Mouse (Mus musculus): ENCODE results near the gene Gas2. TPM values are rescaled to one million over a fixed set of nuclear protein-coding genes. Genes with fewer than 3 reads are reported as not detected.

Gene Gas2
- polyA plus RNA-seq, 1 experiment from 2014 or later: 10.5 TPM

Other genes with a start within 250 kb of the Gas2 start
- gene Slc17a6, start 240.0 kb upstream of the Gas2 start, polyA plus RNA-seq (2015; fragmentation: Nextera tagmentation; extraction: Ambion mirVana): 0.13 and 0.27 TPM in 2 replicates
- 9.8 and 9.9 TPM in 2 replicates for gene Fancf, start 252 bp downstream of the Gas2 start, polyA plus RNA-seq (2015; fragmentation: Nextera tagmentation; extraction: Ambion mirVana)
- gene Svip, start 144.0 kb downstream of the Gas2 start, polyA plus RNA-seq (2015; fragmentation: Nextera tagmentation; extraction: Ambion mirVana): 1.6 and 1.8 TPM in 2 replicates
- gene 1700015G11Rik, start 153.7 kb downstream of the Gas2 start, polyA plus RNA-seq (2015; fragmentation: Nextera tagmentation; extraction: Ambion mirVana): 0.57 TPM in 1 of 2 replicates, not detected in the other